Mouse (Mus musculus) 3T3-L1 (cell line): ENCODE measurements around the gene Tenm2.

ENCODE experiments used
- DNase-seq: peaks from one replicate; pipeline ENCODE4 v3.0.0-alpha.2; 2015; ENCODE audit warnings: low read depth, low spot score

The Tenm2 gene

DNA sequence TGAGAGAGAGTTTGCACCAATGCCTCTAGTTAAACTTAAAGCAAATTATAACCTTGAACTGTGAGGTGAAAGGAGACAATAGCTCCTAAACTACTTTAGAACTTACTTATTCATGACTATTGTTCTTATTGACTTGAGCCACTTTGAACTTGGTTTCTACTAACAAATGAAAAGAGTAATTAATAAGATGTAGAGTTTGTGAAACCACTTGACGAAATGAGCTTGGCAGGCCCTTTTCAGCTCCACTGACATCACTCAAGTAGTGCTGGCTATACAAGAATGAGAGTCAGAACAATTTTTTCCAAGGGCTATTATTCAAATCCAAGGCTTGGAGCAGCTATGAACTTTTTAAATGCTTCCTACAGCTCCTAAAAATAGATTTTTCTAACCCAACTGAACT lies 643.3 kb downstream of the Tenm2 start:
- DNase-seq, result no peak

DNA sequence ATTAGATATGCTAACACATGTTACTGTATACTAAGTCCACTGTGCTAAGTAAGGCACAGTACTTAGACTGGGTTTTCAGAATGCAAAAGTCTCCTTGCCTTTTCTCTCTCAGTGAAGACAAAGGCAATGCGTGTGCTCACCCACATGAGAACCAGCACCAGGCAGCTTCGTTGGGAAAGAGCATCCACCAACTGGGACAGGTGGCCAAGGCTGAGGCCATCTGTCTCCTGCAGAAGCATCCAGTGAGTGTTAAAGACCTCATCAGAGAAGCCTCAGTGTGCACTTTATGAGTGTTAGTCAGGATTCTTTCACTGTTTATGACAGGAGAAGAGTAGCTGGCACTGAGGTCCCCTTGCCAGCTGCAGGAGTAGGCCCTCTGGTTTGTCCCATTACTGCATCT lies 669.6 kb downstream of the Tenm2 start:
- no peak for DNase-seq

DNA sequence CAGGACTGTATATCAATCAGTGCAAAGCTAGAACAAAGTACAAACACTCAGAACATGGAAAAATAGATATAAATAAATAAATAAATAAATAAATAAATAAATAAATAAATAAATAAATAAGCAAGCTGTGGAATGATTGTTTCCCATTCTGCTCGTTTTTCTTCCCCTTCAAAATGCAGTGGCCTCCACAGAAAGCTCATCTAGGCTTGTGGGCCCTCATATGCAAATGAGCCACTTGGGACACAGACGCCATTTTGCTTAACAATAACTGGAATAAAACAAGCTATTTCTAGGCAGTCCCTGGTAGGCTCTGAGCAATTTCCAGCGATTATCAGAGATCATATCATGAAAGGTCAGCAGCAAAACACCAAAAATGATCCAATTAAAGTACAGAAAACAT lies 672.9 kb downstream of the Tenm2 start:
- no peak for DNase-seq

- DNase-seq, result no peak
Observed at GRCm38 (mm10) chr11:36560785-36561548, 674.8 kb downstream of the Tenm2 start.

DNA sequence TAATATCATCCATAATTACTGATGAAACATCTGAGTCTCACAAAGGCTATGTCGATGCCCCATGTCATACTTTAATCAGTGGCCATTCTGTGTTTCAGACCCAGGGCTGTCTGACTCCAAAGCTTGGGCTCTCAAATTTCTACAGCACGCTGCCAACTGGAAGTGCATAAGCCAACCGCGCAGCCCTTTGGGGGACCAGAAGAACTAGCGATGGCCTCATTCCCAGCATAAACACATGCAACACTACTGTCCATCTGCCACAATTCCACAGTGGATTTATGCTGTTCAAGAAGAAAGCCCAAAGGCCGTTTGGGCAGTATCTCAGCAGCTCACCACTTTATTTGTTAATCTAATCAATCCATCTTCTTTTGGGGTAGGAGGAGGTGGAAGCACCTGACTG lies 678.4 kb downstream of the Tenm2 start:
- no peak for DNase-seq

- no peak for DNase-seq
Observed at GRCm38 (mm10) chr11:36553286-36553685, 682.5 kb downstream of the Tenm2 start.

DNA sequence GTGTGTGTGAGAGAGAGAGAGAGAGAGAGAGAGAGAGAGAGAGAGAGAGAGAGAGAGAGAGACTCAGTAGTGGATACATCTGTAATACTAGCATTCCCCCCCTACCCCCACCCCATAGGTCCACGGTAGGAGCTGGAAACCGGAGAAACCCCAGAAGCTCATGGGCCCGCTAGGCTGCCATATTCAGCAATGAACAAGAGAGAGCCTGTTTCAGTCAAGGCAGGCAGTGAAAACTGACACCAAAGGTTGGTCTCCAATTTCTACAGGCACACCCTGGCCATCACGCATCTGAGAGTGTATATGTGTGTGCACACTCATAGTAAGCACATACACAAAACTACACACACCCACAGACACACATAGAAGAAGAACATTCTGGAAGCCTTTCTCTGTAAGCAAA lies 685.1 kb downstream of the Tenm2 start:
- no peak for DNase-seq

- DNase-seq, result no peak
Observed at GRCm38 (mm10) chr11:36549398-36550139, 686.2 kb downstream of the Tenm2 start.

DNA sequence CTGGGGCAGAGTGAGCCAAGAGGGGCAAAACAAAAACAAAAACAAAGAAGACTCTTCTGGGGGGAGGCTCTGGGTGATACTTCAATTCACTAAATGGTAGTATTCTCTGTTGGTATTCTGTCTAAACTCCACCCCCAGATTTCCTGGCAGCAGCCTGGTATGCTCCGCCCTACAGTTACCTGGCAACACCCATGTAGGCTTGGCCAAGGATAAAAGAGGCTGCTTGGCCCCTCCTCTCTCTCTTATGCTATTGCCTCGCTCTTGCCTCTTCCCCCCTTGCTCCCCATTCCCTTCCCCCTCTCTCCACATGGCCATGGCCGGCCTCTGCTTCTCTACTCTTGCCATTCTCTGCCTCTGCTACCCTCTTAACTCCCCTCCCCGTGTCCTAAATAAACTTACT lies 687.6 kb downstream of the Tenm2 start:
- DNase-seq, result no peak

- no peak for DNase-seq
Observed at GRCm38 (mm10) chr11:36538144-36538543, 697.6 kb downstream of the Tenm2 start.

DNA sequence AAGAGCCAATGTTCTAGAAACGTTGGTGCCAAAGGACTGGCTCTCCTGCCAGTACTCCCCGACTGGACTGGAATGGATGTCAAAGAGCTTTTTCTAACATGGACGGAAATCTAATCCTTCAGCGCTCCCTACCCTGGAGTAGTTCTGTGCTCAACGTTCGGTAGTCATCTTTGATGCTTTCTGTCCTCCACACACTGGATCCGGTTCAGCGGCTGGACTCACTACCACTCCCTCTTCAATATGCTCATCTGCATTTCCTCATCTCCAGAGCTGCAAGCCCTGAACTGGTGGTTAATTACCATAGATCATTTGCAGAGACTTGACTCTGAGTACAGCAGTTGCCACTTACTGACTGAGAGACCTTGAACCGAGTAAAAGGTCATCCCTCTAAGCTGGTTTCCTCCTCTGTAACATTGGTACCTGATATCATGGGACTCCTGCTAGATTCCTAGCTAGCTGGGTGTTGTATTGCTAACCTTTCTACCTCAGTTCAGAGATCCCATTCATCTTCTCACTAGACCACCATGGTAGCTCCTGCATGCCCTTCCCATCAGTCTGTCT lies 698.1 kb downstream of the Tenm2 start:
- no peak for DNase-seq

- no peak for DNase-seq
Observed at GRCm38 (mm10) chr11:36535591-36535990, 700.2 kb downstream of the Tenm2 start.

- no peak for DNase-seq
Observed at GRCm38 (mm10) chr11:36531614-36532013, 704.1 kb downstream of the Tenm2 start.

- DNase-seq, result no peak
Observed at GRCm38 (mm10) chr11:36527509-36527908, 708.3 kb downstream of the Tenm2 start.

- DNase-seq, result peak; percentile 65
Observed at GRCm38 (mm10) chr11:36526381-36526780, 709.4 kb downstream of the Tenm2 start.

- DNase-seq, result no peak
Observed at GRCm38 (mm10) chr11:36512468-36512867, 723.3 kb downstream of the Tenm2 start.

DNA sequence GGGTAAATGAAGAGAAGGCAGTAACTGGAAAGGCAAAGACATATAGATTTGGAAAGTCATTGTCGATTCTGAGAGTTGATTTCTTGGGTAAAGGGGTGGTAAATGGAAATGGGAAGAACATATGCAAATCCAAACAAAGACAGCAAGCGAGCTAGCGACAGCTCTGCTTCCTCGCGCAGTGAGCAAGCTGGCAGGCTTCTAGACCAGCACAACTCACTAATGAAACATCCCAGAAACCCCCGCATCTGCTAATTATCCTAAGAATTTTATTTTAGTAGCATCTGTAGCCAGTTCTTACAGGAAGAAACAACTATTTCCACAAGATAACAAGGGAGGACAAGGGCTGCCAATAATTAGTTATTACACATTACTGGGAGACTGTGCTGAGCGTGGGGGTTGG lies 727.5 kb downstream of the Tenm2 start:
- no peak for DNase-seq

DNA sequence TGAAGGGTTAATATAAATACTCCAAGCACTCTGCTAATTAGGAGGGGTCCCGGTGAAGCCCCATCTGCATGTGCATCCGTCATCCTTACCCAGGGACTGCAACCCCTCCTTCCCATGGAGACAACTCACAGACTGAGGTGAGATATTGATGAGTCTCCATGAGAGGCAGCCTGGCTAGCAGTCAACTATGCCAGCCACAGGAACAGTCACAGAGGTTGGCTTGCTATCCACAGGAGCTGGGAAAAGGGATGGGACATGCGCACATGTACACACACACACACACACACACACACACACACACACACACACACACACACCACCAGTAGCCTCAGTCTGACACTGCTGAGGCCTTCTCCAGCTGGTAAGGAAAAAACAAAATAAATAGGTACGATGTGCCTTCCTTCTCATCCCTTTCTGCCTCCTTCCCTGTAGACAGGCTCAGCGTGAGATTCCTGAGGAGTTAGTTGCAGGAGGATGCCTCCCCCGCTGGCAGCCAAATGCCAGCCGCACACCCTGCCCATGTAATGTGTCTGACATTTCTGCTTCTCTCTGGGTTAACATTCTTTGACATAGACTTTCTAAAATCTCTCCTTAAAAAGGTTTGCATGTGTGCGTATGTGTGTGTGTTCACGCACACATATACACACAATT lies 740.7 kb downstream of the Tenm2 start:
- no peak for DNase-seq

DNA sequence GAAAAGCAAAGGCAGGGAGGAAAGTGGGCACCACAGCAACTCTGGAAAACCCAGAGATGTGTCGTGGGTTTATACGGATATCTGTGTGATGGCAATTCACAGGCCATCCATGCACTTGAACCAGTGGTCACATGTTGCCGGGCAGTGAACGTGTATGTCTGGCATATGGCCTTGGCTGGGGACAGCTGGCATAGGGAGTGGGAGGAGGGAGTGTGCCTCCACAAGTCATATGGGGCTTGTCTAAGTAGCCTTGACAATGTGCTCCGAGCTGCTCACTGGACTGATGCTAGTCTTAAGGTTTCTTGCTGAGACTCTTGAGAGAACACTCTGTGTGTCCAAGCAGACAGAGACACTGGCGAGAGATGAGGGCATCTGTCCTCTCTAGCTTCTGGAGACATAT lies 743.5 kb downstream of the Tenm2 start:
- DNase-seq, result no peak

DNA sequence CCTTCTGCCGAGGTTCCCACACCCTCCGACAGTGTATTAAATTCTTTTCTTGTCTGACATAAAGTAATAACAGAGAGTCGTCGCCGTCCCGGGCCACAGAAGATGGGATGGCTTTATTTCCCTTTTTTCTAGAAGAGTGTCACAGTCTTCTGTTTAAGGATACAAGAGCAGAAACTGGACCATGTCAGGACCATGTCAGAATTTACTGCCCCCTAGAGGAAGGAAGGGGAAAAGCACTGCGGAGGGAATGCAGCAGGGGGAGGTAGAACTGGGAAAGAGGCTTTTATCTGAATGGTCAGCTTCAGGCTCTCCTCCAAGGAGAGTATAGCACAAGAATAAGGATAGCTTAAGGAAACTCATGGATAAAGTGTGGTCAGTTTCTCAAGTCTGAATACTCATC lies 745.7 kb downstream of the Tenm2 start:
- peak; percentile 1 for DNase-seq

DNA sequence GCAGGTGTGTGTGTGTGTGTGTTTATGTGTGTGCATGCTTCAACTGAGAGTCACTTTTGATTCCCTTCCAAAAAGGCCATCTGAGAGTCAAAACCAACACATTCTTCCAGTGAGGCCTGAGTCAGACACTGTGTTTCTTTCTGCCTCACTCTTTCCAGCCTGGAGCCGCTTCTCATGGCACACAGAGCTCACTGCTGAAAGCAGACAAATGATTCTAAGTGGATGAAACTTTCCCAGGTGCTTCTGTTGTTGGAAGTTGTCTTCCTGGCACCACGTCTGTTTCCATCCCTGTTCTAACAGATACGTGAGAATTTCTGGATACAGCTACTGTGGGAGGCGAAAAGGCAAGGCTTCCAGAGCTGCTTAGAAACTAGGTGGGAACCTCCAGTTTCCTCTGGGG lies 747.1 kb downstream of the Tenm2 start:
- DNase-seq, result no peak

DNA sequence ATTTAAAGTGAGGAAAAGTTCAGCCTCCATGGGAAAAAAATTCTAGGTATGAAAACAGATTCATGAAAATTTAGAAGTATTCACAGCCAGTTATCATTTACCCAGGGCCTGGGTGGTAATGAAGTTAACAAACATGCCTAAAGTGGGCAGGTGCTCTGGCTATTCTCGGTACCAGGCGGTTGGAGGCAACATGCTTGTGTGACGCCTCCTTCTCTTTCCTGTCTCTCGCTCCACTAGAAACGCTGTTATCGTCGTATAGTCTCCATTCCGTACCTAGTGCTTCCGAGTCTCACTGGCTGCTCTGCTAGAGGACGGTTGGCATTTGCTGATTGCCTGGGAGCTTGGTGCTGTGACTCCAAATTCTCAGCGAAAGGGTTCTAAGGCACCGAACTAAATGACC lies 749.7 kb downstream of the Tenm2 start:
- DNase-seq, result no peak
